Mouse (Mus musculus): ENCODE results near the gene Gys1. TPM values are rescaled to one million over a fixed set of nuclear protein-coding genes. Genes with fewer than 3 reads are reported as not detected.
A peak's percentile ranks its signal among the peaks of the same experiment; 100 is the strongest.

Gys1 gene
- polyA plus RNA-seq, 1 experiment from 2014 or later: 47.3 TPM

DNA sequence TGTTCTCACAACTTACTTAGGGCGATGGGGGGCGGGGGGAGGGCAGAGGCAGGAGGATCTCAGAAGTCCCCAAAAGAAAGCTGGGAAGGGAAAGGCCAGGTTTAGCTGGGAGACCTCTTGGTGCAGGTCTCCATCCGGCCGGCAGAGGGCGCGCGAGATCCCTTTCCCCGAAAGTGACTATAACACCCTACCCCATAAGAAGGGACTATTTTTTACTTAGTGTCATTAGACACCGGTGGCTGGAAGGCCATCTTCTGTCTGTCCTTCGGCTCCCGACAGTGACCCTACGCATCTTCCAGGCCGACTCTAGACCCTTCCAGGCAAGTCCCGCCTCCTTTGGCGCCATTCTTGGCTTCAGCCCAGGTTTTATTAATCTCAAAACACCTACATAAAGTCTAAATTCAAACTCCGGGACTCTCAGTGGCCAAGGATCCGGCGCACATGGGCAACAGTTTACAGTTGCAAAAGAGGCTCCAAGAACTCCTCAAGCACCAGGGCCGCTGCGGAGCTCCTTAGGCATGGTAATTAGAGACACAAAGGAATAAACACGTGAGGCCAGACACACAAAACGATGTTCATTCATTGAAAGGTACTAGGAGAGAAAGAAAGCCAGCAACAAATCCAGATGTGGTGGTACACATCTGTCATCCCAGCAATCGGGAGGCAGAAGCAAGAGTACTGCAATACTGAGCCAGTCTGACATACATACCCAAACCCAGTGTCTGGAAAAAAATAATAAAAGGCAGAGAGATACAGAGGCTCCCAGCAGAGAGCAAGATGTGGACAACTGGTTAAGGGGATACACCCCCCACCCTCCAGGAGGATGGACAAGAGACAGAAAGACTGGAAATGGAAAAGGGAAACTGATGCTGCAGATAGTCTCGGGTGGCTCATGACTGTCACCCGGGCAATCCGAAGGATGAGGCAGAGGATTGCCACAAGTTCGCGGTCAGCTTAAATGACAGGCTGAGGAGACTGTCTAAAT is 29.3 kb upstream of the Gys1 start, which contains the start of gene Kcna7:
Gene Kcna7 (plus strand): TSS at position 563 of the 985 bp plus-strand sequence.
- Histone ChIP-seq H3K4me1 (ENCODE audit: control insufficient read depth, insufficient read depth, low read length) (0 out of 2 replicates have a peak, but pooled peaks cover 6% of the 10 kb centered on the region), H3K27me3 (ENCODE audit: control insufficient read depth, insufficient read depth, low read length) (peaks cover 47% of the 10 kb centered on the region), H3K9ac (ENCODE audit: low read length) (peak within 1 kb of the TSS; percentile 66), H3K27ac (ENCODE audit: low read length) (no peak within 1 kb of the TSS), H3K9me3 (replicated peaks; ENCODE audit: control insufficient read depth, low read length) (no peaks in the 10 kb centered on the region), H3K4me3 (replicated peaks; ENCODE audit: low read length) (peak within 1 kb of the TSS; percentile 49), H3K36me3 (ENCODE audit: control insufficient read depth, insufficient read depth, low read length) (no peaks in the 10 kb centered on the region), H3K4me2 (ENCODE audit: low read depth, low read length) (peak within 1 kb of the TSS; percentile 75)
- peak; percentile 20; the same call in 1 of the 2 replicates for ATAC-seq (ENCODE audit: insufficient read depth, low FRiP score)
- WGBS: 11% methylated on average over 28 of the region's 28 CpGs

DNA sequence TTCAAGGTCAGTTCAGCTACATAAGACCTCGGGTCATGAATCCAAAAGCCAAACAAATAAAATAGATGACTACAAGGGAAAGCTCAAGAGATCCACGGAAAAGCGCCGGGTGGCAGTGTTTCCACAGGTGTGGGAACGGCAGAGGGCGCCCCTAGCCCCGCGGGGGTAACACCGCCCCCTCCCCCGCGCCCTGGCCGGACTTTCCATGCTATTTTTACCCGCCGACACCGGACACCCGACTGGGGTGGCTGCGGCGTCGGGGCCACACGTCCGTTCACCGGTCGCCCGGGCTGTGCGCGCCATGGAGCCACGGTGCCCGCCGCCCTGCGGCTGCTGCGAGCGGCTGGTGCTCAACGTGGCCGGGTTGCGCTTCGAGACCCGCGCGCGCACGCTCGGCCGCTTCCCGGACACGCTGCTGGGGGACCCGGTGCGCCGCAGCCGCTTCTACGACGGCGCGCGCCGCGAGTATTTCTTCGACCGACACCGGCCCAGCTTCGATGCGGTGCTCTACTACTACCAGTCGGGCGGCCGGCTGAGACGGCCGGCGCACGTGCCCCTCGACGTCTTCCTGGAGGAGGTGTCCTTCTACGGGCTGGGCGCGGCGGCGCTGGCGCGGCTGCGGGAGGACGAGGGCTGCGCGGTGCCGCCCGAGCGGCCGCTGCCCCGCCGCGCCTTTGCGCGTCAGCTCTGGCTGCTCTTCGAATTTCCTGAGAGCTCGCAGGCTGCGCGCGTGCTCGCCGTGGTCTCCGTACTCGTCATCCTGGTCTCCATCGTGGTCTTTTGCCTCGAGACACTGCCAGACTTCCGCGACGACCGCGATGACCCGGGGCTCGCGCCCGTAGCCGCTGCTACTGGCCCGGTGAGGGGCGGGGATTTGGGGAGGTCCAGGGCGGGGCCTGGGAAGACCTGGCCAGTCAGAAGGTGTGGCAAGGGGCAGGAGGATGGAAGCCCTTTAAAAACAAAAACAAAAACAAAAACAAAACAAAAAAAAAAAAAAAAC is 28.2 kb upstream of the Gys1 start:
- ATAC-seq (ENCODE audit: insufficient read depth, low FRiP score): peak; percentile 22; the same call in 1 of the 2 replicates
- Histone ChIP-seq H3K36me3 (ENCODE audit: control insufficient read depth, insufficient read depth, low read length) (no peaks in the 10 kb centered on the region), H3K9ac (ENCODE audit: low read length) (peak overlapping the region; percentile 66), H3K4me3 (replicated peaks; ENCODE audit: low read length) (peak overlapping the region; percentile 49), H3K4me1 (ENCODE audit: control insufficient read depth, insufficient read depth, low read length) (0 out of 2 replicates have a peak, but pooled peaks cover 6% of the 10 kb centered on the region), H3K27ac (ENCODE audit: low read length) (no peak overlapping the region), H3K27me3 (ENCODE audit: control insufficient read depth, insufficient read depth, low read length) (peaks cover 47% of the 10 kb centered on the region), H3K9me3 (replicated peaks; ENCODE audit: control insufficient read depth, low read length) (no peaks in the 10 kb centered on the region), H3K4me2 (ENCODE audit: low read depth, low read length) (peak overlapping the region; percentile 75)
- under 1% methylated on average over 112 of the region's 114 CpGs for WGBS

- H3K4me2 ChIP-seq (ENCODE audit: low read depth, low read length): no peak overlapping the region
- H3K27me3 ChIP-seq (ENCODE audit: control insufficient read depth, insufficient read depth, low read length): peaks cover 49% of the 10 kb centered on the region
- no peaks in the 10 kb centered on the region for H3K9me3 ChIP-seq (replicated peaks; ENCODE audit: control insufficient read depth, low read length)
- no peaks in the 10 kb centered on the region for H3K36me3 ChIP-seq (ENCODE audit: control insufficient read depth, insufficient read depth, low read length)
- H3K27ac ChIP-seq (ENCODE audit: low read length): no peak overlapping the region
- H3K9ac ChIP-seq (ENCODE audit: low read length): no peak overlapping the region
- 75% methylated on average over 10 of the region's 10 CpGs for WGBS
- H3K4me1 ChIP-seq (ENCODE audit: control insufficient read depth, insufficient read depth, low read length): 0 out of 2 replicates have a peak, but pooled peaks cover 6% of the 10 kb centered on the region
- no peak overlapping the region for H3K4me3 ChIP-seq (replicated peaks; ENCODE audit: low read length)
- ATAC-seq (ENCODE audit: insufficient read depth, low FRiP score): no peak
Measured at GRCm38 (mm10) chr7:45407836-45408235, 26.8 kb upstream of the Gys1 start.

DNA sequence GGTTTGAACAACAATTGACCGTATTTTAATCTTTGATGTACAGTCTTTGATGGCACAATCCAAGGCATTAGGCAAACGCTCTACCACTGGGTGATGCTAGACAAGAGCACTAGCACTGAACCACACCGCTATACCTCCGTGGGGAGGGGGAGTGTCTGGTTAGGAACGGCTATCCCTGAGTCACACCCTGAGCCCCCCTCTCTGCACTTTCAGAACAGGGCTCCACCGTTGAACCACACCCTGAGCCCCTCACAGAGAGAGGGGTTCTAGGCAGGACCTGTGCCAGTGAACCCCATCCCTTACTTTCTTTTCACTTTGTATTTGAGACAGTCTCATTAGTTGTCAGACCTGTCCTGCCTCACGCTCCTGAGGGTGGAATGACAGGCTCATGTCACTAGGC is 26.3 kb upstream of the Gys1 start:
- Histone ChIP-seq H3K4me1 (ENCODE audit: control insufficient read depth, insufficient read depth, low read length) (0 out of 2 replicates have a peak, but pooled peaks cover 6% of the 10 kb centered on the region), H3K27me3 (ENCODE audit: control insufficient read depth, insufficient read depth, low read length) (peaks cover 49% of the 10 kb centered on the region), H3K4me2 (ENCODE audit: low read depth, low read length) (no peak overlapping the region), H3K36me3 (ENCODE audit: control insufficient read depth, insufficient read depth, low read length) (no peaks in the 10 kb centered on the region), H3K4me3 (replicated peaks; ENCODE audit: low read length) (no peak overlapping the region), H3K27ac (ENCODE audit: low read length) (no peak overlapping the region), H3K9ac (ENCODE audit: low read length) (no peak overlapping the region), H3K9me3 (replicated peaks; ENCODE audit: control insufficient read depth, low read length) (no peaks in the 10 kb centered on the region)
- no peak for ATAC-seq (ENCODE audit: insufficient read depth, low FRiP score)
- 69% methylated on average over 7 of the region's 7 CpGs for WGBS

- no peak overlapping the region for H3K4me3 ChIP-seq (replicated peaks; ENCODE audit: low read length)
- no peaks in the 10 kb centered on the region for H3K36me3 ChIP-seq (ENCODE audit: control insufficient read depth, insufficient read depth, low read length)
- no peaks in the 10 kb centered on the region for H3K9me3 ChIP-seq (replicated peaks; ENCODE audit: control insufficient read depth, low read length)
- 88% methylated on average over 17 of the region's 17 CpGs for WGBS
- ATAC-seq (ENCODE audit: insufficient read depth, low FRiP score): no peak
- H3K27me3 ChIP-seq (ENCODE audit: control insufficient read depth, insufficient read depth, low read length): peaks cover 49% of the 10 kb centered on the region
- peaks cover 9% of the 10 kb centered on the region; the same call in 1 of the 2 replicates for H3K4me1 ChIP-seq (ENCODE audit: control insufficient read depth, insufficient read depth, low read length)
- H3K9ac ChIP-seq (ENCODE audit: low read length): no peak overlapping the region
- no peak overlapping the region for H3K27ac ChIP-seq (ENCODE audit: low read length)
- H3K4me2 ChIP-seq (ENCODE audit: low read depth, low read length): no peak overlapping the region
Measured at GRCm38 (mm10) chr7:45408949-45409348, 25.7 kb upstream of the Gys1 start.

DNA sequence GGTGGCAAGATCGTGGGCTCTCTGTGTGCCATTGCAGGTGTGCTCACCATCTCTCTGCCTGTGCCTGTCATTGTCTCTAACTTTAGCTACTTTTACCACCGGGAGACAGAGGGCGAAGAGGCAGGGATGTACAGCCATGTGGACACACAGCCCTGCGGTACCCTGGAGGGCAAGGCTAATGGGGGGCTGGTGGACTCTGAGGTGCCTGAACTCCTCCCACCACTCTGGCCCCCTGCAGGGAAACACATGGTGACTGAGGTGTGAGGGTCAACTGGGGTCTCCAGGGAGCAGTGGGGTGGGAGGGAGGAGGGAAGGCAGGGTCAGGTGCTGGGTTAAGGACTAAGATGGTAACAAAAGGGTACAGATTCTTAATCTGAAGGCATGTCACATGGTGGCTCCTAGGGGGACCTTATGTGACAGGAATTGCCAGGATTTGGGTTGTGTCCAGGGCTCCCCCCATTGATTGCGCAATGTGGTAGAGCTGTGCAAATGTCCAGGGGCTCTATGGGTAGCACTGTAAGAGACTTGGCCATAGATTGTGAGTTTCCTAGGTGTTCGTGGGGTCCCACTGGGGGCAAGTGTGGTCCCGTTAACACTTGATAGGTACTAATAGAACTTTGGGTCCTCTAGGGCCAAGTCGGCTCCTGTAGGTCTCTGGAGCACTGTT is 25.0 kb upstream of the Gys1 start:
- H3K9ac ChIP-seq (ENCODE audit: low read length): no peak overlapping the region
- no peak overlapping the region for H3K4me3 ChIP-seq (replicated peaks; ENCODE audit: low read length)
- H3K4me1 ChIP-seq (ENCODE audit: control insufficient read depth, insufficient read depth, low read length): peaks cover 14% of the 10 kb centered on the region; the same call in 1 of the 2 replicates
- peaks cover 54% of the 10 kb centered on the region for H3K27me3 ChIP-seq (ENCODE audit: control insufficient read depth, insufficient read depth, low read length)
- H3K4me2 ChIP-seq (ENCODE audit: low read depth, low read length): no peak overlapping the region
- H3K27ac ChIP-seq (ENCODE audit: low read length): no peak overlapping the region
- H3K36me3 ChIP-seq (ENCODE audit: control insufficient read depth, insufficient read depth, low read length): no peaks in the 10 kb centered on the region
- no peak for ATAC-seq (ENCODE audit: insufficient read depth, low FRiP score)
- 79% methylated on average over 8 of the region's 8 CpGs for WGBS
- no peaks in the 10 kb centered on the region for H3K9me3 ChIP-seq (replicated peaks; ENCODE audit: control insufficient read depth, low read length)

GRCm38 (mm10) chr7:45412421-45412820 is 22.2 kb upstream of the Gys1 start:
- H3K27ac ChIP-seq (ENCODE audit: low read length): no peak overlapping the region

GRCm38 (mm10) chr7:45413113-45413863 is 21.4 kb upstream of the Gys1 start, which contains the start of gene Ntf5:
Gene Ntf5 (plus strand): TSS chr7:45413695.
- Histone ChIP-seq H3K9ac (ENCODE audit: low read length) (peak within 1 kb of the TSS; percentile 77), H3K36me3 (ENCODE audit: control insufficient read depth, insufficient read depth, low read length) (no peaks in the 10 kb centered on the region), H3K9me3 (replicated peaks; ENCODE audit: control insufficient read depth, low read length) (no peaks in the 10 kb centered on the region), H3K4me1 (ENCODE audit: control insufficient read depth, insufficient read depth, low read length) (peaks cover 20% of the 10 kb centered on the region; the same call in 1 of the 2 replicates), H3K4me2 (ENCODE audit: low read depth, low read length) (peak within 1 kb of the TSS; percentile 91), H3K27ac (ENCODE audit: low read length) (peak within 1 kb of the TSS; percentile 68), H3K4me3 (replicated peaks; ENCODE audit: low read length) (peak within 1 kb of the TSS; percentile 63), H3K27me3 (ENCODE audit: control insufficient read depth, insufficient read depth, low read length) (peaks cover 37% of the 10 kb centered on the region)
- ATAC-seq (ENCODE audit: insufficient read depth, low FRiP score): peak; percentile 64
- WGBS: 3% methylated on average over 40 of the region's 45 CpGs

More at GRCm38 (mm10) chr7:45412421-45412820, 22.2 kb upstream of the Gys1 start:
- no peaks in the 10 kb centered on the region for H3K36me3 ChIP-seq (ENCODE audit: control insufficient read depth, insufficient read depth, low read length)
- H3K9ac ChIP-seq (ENCODE audit: low read length): no peak overlapping the region
- no peak for ATAC-seq (ENCODE audit: insufficient read depth, low FRiP score)
- H3K4me2 ChIP-seq (ENCODE audit: low read depth, low read length): no peak overlapping the region
- no peak overlapping the region for H3K4me3 ChIP-seq (replicated peaks; ENCODE audit: low read length)
- H3K9me3 ChIP-seq (replicated peaks; ENCODE audit: control insufficient read depth, low read length): no peaks in the 10 kb centered on the region
- WGBS: 88% methylated on average over 2 of the region's 2 CpGs
- H3K4me1 ChIP-seq (ENCODE audit: control insufficient read depth, insufficient read depth, low read length): peaks cover 14% of the 10 kb centered on the region; the same call in 1 of the 2 replicates
- H3K27me3 ChIP-seq (ENCODE audit: control insufficient read depth, insufficient read depth, low read length): peaks cover 43% of the 10 kb centered on the region
